Mouse (Mus musculus): ENCODE results near the gene Zfp143.

- TF ChIP-seq CTCF (IDR thresholded peaks at IDR 0.05; ENCODE audit: low read depth), result no peak
- no peak for TF ChIP-seq EP300 (optimal IDR thresholded peaks at IDR 0.05)
Observed at GRCm38 (mm10) chr7:110122289-110122564, 61.2 kb downstream of the Zfp143 start.

Data from stomach, postnatal 0 days (tissue).